Mouse (Mus musculus) olfactory bulb, adult 2 months (tissue): ENCODE results near the gene Med10.

Source experiments
- CTCF ChIP-seq: fragments of 200-500 bp; IDR thresholded peaks from 2 replicates; pipeline ENCODE4 v1.5.1; 2012; ENCODE audit warnings: low read depth, mild to moderate bottlenecking, low read length, moderate library complexity; ENCODE audit not compliant: insufficient read depth
- POLR2A ChIP-seq: fragments of 200-500 bp; IDR thresholded peaks from 2 replicates; pipeline ENCODE4 v1.6.1; 2012; ENCODE audit warnings: mild to moderate bottlenecking, low read depth, low read length, moderate library complexity; ENCODE audit not compliant: insufficient read depth

- TF ChIP-seq CTCF (no peak), POLR2A (no peak)
These were observed 24.0 kb upstream of the Med10 start for GRCm38 (mm10) chr13:69778221-69778620.
